Mouse (Mus musculus) right cerebral cortex, postnatal 36 days (tissue): ENCODE measurements around the gene Zbtb44.
A peak's percentile ranks its signal among the peaks of the same experiment; 100 is the strongest.

Source experiments
- DNase-seq, 2 experiments: peaks; one replicate each; pipeline ENCODE4 v3.0.0; 2022; ENCODE audit warnings: low spot score in 2 of 2, mixed read lengths in 1 of 2

The Zbtb44 gene

DNA sequence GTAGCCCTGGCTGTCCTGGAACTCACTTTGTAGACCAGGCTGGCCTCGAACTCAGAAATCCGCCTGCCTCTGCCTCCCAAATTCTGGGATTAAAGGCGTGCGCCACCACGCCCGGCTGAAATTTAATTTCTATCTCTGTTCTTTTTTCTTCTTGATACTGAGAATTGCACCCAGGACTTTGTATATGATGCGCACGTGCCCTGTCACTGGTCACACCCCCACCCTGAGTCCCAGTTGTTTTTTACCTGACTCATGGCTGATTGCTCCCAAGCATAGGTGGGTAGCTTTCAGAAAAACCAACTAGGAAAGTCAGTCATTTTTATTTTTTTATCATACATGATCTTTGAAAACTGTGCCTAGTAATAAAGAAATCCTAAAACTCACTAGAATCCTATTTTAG lies 40.3 kb downstream of the Zbtb44 start:
- no peak for DNase-seq

DNA sequence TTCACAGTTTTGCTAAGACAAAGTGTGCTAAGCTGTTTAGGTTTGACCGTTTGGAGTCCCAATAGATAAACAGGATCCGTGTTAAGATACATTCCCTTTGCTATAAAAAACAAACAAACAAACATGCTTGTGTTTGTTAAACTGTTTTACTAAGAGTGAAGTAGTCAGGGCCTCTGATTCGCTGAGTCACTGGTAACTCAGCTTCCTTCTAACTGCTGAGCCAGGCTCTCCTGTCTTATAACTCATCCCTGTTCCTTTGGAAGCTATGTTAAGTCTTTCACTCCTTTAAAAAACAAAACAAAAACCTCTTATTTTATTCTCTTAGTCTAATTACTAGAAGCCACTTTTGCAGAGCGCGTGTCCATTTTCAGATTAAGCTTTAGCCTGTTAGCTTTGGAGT lies 41.8 kb downstream of the Zbtb44 start:
- DNase-seq = no peak

DNA sequence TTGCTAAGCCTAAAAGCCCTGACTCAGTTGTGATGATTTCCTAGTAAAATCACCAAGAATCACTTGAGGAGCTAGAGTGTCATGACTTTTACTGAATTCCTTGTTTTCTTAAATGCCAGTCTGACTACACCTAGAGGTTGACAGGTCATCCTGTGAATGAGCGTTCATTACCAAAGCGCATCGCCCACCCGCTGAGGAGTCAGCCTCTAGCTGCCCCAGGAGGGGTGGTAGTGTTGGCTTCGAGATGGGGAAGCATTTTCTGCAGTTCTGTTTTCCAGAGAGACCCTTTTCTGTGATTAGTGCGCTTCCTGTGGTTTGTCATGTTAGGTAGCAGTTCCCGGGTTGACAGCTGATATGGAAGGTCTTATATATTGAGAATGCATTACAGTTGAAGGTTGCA lies 43.4 kb downstream of the Zbtb44 start:
- DNase-seq = no peak

DNA sequence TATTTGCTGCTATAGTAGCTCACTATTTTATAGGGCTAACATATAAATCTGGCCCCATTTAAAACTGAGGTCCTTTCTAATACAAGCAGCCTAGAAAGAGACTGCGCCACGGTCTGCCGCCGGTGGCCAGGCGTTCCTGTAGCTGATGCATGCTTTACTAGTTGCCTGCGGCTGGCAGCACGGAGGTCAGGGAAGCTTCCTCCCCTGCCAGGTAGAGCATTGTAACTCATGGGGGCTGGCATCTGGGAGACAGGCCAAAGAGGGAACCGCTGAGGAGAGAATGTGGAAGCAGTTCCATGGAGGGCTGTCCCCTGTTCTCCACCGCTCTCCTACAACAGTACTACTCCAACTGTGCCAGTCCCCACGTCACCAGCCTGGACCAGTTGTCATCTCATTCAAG lies 44.4 kb downstream of the Zbtb44 start:
- DNase-seq = no peak

DNA sequence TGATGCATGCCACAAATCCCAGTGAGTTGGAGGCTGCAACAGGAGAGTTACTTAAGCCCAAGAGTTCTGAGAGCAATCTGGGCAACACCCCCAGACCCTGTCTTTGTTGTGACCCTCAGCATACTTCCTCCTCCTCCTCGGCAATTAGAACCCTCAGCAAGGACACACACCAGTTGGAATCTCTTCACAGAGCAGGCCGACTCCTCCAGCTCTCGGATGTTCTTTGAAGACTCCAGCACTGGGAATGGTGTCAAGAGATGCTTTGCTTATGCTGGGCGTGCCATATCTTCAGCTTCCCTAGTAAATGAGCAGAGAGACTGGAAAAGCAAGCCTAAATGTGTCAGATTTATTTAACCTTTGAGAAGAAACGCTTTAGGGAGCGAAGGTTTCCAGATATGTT lies 50.3 kb downstream of the Zbtb44 start:
- DNase-seq = no peak

DNA sequence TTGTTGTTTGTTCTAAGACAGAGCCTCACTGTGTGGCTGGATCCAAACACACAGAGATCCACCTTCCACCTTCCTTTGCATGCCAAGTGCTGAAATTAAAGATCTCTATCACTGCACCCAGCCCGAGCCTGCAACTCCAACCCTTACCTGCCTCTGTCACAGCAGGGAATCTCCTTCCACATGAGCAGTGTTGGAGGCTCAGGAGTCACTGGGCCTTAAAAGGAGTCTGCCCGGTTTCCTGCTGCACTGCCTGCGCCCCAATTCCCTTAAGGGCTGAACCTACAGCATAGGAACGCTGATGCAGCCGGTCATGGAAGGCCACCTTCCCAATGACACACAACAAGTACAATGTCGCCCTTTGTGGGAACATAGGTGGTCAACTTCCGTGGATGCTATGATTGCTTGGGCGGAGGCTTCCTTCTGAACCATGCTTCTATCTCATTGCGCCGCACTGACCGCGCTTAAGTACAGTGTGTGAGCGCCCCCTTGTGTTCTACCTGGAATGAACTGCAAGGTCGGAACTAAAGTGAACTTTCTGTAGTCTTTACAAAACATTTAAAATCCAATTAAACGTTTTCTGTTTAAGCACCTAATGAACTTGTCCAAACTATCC lies 51.7 kb downstream of the Zbtb44 start:
- DNase-seq = peak; percentile 50 to 52

DNA sequence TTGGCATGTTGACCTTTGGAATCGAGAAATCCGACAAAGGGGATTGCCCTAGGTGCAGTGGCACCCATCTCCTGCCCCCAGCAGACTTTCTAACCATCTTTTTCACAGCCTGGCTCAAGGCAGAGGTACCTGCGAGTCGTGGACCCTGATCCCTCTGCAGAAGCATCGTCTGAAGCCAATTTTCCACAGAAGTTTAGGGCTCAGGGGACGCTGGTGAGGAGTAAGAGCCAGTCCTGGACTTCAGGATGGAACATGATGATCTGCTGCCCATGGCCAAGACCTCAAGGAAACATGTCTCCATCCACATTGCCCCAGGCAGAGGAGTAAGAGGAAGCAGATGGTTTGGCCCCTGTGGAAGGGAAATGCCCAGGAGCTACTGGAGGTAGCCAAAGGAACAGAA lies 52.3 kb downstream of the Zbtb44 start:
- no peak for DNase-seq

DNA sequence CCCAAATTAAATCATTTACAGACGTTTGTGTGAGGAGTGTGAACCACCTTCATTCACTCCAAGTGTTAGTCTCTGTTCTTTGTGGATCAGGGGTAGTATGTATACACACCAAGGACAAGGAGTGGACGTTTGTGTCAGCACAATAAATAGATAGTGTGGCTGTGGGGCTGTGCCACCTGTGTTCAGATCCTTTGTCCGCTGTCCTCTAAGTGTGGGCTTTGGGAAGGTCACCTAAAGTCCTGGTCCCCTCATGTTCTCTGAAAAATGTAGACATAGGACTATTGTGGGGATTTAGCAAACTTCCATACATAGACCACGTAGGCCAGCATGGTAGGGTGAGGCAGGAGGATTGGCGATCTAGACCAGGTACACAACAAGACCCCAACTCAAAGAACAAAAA lies 55.1 kb downstream of the Zbtb44 start:
- DNase-seq = no peak

DNA sequence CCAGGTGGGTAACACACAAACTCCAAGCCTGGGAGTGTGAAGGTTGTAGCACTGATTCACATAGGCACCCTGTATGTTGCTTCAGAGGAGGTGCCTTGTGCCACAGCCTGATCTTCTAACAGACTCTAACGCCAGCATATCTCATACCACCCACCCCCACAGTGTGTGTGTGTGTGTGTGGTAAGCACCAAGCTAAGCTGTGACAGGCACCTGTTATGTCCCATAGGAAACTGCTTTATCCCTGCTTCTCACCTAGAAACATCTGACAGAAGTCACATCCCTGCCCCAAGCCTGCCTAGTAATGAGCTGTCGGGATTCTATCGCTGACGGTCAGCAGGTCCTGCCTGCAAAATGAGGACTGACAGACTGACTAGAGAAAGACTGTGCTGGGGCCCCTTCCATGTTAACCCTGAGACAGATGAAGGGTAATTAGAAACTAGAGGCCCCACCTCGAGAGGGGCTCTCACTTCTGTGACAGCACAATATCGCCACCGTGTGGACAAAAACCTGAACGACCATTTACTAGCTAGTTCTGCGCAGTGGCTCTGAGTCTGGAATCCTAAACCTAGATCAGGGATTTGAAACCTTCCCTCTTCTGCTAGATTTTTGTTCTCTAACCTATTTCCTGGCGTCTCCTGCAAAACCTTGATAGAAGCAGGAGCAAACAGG lies 55.8 kb downstream of the Zbtb44 start:
- DNase-seq = peak in 1 of 2 experiments; percentile 44

DNA sequence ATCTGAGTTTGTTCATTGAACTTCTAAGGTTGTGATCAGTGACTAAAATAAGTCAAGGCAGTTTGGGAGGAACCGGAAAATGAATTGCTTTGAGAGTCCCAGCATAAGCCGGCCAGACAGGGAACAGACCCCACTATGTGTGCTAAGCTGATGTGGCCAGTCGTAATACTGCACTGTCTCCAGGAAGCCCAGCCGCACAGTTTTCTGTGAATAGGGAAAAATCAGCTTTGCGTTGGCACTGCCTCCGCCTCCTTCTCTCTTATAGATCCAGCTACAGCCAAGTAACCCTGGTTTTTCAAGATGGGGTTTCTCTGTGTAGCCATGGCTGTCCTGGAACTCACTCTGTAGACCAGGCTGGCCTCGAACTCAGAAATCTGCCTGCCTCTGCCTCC lies 56.3 kb downstream of the Zbtb44 start:
- DNase-seq = no peak

DNA sequence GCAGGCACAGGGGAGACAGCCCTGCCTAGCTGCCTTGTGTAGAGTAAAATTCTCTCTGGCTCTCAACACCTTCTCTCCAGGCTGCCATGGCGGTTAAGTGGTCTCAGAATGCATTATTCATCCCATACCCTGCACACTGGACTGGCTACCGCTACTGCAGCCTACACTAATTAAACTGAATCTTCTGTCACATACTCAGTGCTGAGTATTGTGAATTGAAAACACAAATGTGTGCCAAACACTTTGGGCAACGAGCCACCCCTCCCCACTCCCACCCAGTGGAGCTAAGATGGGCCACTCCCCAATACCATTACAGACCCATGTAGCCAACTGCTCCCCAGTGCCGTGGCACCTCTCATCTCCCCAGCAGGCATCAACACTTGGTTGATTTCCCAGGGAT lies 57.0 kb downstream of the Zbtb44 start:
- no peak for DNase-seq

DNA sequence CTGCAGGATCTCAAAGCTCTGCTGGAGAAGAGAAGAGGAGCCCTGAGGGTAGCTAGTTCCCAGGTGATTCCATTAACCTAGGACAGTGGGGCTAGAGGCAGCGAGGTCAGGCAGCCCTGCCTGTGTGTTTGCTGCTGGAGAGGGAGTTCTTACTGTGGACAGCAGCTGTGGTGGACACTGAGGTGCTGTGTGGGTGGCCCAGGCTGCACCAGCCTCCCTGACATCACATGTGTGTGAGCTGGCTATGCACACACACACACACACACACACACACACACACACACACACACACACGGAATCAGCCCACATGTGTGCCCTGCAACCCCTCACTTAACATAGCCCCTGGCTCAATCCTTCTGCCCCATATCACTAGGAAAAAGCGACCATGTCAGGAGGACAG lies 57.7 kb downstream of the Zbtb44 start:
- no peak for DNase-seq

DNA sequence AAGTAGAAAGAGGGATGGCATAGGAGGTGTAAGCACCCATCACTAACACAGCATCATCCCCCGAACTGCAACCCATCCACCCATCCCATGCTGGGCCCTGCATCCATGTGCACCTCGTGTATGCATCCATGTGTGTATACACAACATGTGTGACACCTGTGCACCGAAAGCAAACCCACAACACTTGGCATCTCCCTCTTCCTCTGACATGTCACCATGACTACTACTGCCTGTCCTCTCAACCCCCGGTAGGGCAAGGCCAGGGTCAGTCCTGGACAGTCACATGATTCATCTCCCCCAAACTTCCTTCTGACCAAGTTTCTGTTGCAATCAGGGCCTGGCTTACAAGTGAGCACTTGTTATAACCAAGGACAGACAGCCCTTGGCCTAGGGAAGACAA lies 58.4 kb downstream of the Zbtb44 start:
- DNase-seq = no peak

DNA sequence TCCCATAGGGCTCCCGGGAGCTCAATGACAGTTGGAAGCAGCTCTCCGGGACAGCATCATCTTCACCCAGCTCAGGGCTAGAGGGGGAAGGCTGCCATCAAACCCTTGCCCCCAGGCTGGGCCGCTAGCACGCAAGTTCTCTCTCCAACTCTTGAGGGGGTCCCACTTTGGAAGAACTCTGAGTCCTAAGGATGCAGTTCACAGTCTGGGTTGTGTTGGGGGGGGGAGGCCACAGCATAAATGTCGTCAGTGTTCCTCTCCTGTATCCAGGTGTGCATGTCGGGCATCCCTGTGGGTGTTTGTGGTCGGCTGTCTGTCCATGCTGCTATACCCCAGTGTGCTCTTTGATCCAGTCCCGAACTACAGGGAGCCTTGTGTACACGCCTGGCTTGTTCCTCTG lies 59.1 kb downstream of the Zbtb44 start:
- DNase-seq = no peak

DNA sequence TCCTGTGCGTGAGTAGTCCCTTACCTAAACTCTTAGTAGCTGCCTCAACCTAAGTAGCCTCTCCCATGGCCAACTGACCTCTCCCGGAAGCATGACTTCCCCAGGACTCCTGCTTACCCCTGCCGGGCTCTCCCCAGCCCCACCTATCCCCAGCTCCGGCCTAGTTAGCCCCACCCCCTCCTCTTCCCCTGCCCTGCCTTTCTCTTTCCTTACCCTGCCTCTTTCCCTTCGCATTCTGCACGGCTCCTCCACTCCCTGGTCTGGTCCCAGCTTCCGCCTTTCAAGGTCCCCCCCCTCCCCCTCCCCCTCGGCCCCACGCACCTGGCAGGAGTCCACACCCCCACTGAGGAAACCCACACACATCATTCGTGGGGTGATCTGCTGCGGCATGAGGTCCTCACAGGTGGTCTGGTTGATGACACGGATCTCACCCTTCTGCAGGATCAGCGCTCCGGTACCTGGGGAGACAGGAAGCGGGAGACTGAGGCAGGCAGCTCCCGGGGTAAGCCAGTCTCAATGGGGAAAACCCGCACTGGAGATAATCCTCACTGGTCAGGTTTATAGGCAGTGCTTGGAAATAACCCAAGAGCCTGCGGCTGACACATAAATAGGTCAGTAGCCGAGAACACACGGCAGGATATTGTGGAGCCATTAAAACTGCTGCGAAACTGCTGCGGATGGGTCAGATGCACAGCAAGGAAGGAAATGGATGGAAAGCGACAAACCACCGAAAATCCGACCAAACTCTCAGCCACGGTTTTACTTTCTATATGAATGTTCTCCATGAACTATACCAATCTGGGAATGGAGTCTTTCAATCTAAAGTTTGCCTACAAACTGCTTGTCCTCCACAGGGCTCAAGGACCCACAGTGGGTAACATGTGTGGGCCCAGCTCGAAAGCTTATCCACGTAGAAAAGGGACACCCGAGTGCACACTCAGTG lies 59.9 kb downstream of the Zbtb44 start:
- no peak for DNase-seq

DNA sequence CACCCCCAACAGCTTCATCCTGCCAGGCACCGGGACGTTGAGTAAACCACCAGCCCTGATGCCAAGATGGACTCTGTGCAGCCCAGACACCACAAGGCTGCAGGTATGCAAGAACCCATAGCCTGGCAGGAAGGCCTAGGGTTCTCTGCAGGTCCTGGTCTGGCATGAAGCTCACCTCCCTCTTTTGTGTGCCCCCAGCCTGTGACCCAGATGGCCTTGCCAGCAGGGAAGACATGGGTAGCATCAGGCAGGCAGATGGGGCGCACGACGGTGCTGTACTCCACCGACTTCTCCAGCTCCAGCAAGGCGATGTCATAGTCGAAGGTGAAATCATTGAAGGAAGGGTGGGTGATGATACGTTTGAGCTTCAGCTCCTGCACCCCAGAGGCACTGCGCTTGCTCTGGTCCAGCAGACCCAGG lies 60.7 kb downstream of the Zbtb44 start:
- DNase-seq = no peak

DNA sequence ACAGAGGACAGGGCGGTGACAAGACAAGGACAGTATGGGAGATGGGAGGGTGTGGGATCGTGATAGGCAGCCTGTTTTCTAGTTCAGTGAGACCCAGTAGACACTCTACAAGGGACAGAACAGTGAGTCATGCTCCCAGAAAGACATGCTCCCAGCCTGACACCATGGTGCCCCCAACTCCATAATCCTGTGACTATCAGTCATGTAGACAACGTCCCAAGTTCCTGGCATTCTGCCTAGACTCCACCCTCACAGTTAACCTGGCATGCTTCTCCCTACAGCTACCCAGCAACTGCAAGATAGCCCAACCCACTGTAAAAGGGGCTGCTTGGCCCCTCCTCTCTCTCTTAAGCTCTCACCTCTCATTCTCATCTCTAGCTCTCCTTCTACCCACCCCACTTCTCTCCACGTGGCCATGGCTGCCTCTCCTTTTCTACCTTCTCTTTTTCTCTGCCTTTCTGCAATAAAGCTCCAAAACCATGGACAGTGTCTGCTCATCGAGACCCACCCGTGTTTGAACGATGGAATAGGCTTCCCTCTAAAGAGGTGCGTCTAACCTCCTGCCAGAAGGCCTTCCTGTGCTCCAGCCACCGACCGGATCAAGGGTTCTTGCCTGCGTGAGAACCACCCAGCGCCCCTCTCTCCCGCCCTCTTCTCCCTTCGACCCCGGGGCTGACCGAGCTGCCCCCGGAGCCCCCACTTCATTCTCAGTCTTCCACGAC lies 61.8 kb downstream of the Zbtb44 start:
- DNase-seq = no peak

DNA sequence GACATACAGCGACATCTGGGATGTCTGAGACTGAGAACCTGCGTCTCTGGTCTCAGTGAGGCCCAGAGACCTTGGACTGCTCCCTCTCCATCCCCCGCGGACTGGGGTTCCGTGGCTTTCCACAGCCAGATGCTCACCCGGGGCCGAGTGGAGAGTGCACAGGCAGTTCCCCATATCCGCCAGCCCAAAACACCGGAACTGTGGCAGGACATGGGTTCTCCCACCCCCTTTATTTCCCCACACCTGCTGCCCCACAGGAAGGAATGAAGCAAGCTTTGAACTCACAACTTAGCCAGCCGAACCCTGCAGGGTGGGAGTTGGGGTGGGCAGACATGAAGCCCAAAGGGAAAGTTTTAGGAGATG lies 62.4 kb downstream of the Zbtb44 start:
- DNase-seq = no peak

DNA sequence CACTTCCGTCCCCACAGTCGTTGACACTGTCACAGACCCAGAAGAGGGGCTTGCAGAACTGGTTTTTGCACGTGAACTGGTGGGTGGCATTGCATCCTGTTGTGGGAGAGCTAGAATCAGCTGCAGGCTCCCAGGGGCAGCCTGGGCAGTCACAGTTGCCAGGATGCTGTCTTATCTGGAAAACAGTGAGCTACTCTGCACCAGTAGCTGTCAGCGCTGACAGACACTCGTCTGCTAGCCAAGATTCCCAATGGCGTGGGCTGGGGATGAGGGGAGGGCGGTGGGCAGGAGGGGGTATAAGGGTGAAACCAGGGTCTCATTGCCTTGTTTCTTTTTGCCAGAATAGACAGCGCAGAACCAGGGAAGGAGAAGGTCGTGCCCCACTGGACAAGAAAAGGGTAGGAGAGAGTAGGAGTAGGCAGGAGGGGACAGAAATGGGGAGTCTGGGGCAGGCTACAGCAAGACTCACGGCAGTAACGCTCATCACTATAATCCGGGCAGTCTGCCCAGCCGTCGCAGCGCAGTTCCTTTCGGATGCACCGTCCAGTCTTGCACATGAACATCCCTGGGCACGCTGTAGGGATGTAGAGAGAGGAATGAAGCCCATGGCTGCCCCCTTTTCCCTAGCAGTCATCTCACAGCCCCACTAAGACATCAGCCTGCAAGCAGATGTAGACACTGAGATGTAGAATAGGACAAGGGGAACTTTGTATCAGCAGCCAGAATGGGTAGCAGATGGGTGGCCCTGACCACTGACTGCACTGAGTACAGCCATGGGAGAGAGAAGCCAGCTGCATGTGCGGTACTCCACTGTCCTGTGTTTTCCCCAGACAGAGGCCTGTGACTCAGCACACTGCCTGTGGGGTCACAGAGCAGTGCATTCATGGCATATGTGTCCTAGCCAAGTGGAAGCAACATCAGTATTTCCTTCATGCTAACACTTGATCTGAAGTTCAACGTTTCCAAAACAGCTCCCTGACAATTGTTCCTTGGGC lies 66.9 kb downstream of the Zbtb44 start:
- no peak for DNase-seq

DNA sequence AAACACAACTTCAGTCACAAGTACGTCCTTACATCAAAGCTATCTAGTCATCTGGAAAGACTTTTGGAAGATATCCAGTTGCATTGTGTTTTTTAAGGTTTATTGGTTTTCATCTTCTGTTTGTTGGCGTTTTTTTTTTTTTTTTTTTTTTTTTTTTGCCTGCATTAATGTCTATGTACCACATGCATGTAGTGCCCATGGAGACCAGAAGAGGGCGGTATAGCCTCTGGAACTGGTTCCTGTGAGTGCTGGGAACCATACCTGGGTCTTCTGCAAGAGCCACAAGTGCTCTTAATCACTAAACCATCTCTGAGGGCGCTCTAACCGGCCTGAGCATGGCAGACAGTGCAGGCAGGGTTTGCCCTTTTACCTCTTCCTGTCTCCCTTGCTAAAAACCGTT lies 67.7 kb downstream of the Zbtb44 start:
- DNase-seq = no peak

DNA sequence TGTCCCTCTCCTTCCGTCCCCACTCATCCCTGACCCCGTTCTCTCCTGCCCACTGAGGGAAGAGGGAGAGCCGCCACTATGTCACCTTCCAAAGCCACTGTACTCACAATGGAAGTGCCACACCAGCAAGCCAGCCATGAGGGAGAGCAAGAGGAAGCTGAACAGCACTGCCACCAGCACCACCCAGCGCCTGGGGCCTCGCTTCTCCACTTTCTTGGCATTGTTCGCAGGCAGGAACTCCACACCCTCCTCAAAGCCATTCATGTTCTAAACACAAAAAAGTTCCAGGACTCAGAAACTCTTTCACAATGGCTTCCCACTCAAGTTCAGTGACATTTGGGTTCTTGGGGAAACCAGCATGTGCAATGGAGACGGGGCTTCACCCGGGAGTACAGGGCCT lies 78.0 kb downstream of the Zbtb44 start:
- DNase-seq = no peak
